Mouse (Mus musculus) frontal cortex, adult (tissue): ENCODE data around the gene Arel1.
A peak's percentile ranks its signal among the peaks of the same experiment; 100 is the strongest.

ENCODE experiments used
- ATAC-seq: cut with Nextera tagmentation; 2 replicates; pipeline ENCODE4 v1.9.2; 2017; ENCODE audit warnings: mild to moderate bottlenecking, moderate library complexity, mixed read lengths; ENCODE audit not compliant: low TSS enrichment

Gene Arel1

DNA sequence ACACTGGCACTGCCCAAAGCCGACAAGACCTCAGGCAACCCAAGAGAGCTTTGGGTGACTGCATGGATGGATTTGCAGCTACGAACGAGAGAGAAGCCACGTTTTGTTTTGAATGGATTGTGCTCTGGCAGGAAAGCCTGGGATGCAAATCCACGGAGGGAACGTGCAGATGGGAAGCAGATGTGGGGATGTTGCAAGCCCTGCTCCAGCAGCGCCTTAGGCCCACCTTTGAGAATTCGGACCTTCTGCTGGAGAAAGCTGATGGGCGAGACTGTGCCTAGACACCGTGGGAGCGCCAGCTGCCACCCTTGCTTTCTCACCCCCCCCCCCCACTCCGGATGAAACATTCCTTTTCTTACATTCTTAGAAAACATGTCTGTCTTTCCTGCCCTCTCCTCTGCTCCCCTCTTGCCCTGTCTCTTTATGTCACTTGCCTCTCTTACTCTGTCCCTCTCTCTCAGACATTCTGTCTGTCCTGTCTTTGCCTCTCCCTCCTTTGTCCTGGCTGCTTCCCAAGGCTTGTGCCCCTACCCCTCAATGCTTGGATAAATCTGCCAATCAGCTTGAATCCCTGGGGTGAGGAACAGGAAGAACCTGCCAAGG is 63.6 kb downstream of the Arel1 start:
- peak; percentile 20; the same call in 1 of the 2 replicates for ATAC-seq

DNA sequence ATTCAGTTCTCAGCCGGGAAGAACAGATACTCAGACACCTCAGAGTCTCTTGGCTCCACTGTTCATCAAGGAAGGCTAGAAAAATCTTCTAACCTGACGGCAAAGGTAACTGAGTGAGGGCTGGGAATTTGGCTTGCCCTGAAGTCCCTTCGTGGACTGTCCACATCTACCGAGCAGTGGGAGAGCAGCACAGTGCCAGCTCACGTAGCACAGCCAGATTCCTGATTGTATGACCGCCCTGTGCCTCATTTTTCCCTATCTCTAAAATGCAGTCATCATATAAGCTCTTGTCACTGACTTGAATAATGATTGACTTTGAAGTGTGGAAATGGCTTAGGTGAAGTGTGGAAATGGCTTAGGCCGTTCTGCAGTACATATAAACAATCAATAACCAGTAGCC is 66.3 kb downstream of the Arel1 start:
- ATAC-seq: no peak

DNA sequence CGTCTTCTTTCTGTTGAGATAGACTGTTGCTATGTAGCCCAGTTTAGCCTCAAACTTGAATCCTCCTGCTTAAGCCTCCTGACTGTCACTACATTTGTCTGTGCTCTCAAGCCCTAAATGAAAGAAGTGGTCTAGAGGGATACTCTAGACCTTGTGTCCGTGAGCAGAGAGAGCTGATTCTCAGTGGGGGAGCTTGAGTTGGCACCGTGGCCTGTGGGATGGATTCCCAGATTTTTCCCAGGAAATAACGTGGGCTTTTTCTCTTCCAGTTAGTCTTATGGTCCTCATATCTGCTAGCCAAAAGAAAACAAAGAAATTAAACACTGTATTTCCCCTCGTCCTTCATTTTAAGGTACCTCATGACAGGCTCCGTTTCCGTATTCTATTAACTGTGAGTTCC is 70.4 kb downstream of the Arel1 start:
- ATAC-seq: no peak

DNA sequence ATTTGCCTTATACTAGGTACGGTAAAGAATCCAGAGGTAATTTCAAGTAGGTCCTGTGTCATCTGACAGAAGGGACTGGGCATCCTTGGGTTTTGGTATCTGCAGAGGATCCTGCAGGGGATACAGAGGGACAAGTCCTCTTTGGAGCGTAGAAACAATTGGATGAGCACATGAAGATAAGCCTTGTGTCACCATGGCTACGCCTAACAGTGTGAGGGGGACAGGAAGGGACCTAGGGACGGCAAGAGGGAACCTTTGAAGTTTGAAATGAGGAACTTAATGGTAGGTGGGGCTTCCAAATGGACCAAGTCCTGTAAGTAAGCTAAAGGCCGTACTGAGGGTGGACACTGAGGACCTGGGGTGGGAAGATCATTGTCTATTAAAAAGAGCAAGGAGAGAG is 73.4 kb downstream of the Arel1 start:
- no peak for ATAC-seq

DNA sequence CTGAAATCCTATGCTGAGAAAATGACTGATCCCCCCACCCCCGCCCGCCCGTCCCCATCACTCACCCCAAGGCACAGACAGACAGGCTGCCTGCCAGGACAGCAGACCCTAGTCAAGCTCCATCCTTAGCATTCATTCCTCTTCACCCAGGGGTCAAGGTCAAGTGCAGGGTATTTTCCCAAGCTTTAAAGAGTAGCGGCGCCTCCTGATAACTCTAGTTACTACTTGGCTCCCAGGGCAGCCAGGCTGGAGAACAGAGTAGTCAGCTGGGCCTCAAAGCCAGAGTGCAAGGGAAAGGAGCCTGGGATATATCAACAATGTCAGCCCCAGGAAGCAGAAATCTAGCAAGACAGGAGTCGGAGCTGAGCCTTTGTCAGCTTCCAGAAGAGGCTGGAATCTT is 74.5 kb downstream of the Arel1 start:
- ATAC-seq: no peak

DNA sequence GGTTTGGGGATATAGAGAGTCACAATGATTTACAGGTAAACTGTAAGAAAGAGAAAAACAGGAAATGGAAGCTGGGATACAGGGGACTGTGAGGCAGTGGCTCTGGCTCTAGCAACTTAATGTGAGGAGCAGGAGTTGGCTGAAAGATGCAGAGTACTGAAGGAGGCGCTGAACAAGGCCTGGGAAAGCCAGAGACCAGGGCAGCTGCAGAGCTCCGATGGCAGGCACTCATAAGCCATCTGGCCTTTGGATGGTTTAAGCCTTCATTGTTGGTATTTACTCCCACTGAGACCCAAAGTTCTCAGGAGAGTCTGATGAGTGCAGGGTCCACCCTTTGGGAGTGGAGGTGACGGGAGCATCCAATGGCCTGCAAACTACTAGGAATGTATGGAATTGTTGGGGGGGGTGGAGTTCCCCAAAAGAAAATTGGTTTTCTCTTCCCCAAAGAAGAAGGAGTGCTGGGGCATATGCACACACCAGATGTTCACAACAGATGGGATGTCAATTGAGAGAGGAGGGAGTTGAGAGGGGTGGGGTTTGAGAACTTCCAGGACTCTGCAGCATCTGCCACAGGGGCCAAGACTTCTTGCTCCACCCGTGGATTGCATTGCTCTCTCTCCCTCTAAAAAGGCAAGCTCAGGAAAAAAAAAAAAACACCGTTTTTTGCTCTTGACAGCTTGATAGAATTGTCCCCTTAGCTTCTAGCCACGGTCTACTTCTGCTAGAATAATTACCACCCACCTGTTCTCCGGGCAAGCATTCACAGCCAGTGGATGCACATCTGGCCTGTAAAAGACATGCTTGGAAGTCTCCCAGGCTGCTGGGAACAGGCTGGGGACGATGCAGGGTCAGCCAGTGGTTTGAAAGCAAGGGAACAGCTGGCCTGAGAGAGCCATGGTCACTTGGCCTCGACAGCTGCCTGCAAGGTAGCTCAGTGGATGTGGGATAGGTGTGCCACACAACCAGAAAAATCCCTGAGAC is 76.8 kb downstream of the Arel1 start:
- no peak for ATAC-seq

DNA sequence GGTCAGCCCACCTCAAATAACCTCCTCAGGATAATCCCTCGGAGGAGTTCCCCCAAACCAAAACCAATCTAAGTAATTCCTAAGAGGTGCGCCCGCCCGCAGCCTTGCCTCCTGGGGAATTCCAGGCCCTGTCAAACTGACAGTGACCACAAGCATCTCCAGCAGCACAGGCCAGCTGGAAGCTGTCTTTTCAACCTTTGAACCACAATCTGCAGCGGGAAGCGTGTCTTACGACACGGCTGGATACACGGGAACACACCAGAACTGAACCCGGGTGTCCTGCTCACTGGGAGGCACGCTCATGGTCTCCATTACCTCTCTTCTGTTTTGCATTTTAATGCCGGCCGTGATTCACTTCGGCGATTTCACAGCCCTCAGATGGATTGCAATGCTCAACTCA is 80.4 kb downstream of the Arel1 start:
- ATAC-seq: no peak

DNA sequence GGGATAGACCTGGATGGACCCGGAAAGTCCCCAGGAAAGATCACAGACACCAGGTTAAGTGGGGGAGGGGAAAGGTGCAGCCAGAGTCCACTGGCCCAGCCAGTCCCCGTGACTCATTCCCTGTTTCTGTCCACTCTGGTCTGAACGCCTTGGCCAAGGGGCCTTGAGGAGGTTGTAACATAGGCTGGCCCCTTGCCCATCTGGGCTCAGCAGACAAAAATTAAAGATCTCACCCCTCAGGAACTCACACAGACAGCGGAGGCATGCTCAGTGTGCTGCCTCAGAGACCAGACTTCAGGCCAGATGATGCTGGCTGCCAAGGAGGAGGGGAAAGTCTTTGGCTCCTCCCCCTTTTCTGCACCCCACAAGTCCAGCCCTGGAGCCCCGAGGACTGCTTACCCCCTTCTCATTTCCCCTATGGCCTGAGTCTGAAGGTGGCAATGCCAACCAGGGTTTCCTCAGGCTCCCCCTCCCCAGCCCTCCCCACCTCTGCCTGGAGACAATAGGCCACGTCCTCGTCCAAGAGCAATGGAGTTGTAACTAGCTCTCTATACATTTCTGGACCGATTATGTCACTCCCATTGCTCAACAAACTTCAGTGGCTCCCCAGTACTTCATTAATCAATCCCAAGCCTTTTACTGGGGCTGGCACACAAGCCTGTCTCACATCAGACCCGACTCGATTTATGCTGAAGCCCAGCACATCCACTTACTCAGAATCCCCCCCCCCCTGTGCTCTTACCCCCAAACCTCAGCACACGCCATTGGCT is 85.4 kb downstream of the Arel1 start:
- no peak for ATAC-seq

DNA sequence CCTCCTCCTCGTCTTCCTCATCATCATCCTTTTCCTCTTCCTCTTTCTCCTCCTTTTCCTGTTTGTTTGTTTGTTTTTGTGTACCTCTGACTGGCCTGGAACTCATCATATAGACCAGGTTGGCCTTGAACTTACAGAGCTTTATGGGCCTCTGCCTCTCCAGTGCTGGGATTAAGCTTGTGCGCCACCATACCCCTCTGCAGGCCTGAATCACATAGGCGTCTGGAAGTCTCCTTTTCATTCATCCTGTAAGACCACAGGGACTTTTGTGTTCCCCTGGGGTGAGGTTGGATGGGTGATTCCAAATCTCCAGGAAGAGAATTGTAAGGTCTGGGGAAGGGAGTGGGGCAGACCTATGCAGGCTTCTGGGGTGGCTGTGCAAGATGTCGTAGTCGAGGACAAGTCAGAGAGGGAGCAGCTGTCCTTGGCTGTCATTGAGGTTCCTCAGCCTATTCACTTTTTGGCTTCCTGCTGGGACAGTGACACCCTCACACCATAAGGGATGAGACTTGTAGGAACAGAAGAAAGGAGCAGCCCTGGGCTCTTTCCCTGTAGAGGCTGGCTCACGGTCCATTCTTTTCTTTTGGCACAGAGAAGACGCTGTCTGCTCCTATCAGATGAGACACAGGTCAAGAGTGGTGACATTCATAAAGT is 86.2 kb downstream of the Arel1 start:
- no peak for ATAC-seq

DNA sequence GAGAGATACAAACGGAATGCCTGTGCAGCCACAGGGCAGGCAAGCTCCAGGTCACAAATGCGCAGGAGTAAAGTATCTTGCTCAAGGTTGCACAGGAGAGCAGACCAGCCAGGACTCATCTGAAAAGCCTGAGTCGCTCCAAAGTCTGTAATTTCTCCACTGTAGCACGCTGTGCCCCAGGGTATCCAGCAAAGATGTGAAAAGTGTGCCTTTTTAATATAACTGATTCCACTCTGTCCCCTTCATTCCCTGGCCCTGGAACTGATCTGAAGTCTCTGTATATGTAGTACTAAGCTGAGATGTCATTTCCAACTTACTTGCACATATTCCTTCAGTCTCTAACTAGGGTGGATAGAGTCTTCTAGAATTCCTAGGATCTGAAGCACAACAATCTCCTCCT is 87.9 kb downstream of the Arel1 start:
- ATAC-seq: no peak

DNA sequence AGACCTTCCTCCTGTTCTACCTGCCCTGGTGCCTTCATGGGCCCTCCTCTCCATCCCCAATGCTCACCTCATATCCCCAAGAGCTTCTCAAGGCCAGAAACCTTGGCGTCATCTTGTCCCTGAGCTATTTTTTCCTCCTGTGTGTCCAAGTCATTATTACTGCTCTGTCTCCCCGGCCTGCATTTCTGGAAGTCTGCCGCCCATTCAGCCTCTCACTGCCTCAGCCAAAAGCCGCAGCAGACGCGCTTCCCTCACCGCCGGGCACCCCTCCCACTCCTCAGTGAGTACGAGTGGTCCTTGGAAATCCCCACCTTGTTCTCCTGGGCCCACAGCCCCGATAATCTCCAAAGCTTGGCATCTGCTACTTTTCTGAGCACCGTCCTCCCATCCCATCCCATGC is 90.6 kb downstream of the Arel1 start:
- ATAC-seq: no peak

DNA sequence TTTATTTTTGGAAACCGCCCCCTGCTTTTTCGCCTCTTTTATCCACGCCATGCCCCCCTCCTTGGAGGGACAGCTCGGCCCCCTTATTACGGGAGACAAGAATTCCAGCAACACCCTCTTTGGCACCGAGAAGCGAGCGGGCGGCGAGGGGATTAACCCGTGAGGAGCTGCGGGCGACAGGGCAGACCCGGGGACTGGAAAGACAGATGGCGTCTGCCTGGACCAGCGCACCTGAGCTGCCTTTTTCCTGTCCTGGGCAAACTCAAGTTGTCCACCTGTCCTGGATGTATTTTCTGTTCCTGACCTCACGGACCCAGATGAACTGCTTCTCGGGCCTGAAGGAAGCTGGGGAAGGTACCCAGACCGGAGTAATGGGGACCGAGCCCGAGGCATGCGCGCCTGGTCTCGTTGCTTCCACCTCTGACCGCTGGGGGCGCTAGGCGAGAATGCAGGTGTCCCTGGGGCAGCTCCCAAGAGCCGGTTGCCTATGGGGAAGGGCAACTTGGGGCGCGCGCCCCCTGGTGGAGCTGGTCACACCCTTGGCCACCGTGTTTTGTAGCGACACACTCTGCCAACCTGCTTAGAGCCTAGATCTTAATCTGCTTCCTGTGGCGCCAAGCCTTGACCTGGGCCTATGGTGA is 94.1 kb downstream of the Arel1 start, which contains the start of gene Ltbp2:
TSS of gene Ltbp2 (minus strand) at position 52 of the 641 bp plus-strand sequence.
- peak; percentile 59; the same call in 1 of the 2 replicates for ATAC-seq

DNA sequence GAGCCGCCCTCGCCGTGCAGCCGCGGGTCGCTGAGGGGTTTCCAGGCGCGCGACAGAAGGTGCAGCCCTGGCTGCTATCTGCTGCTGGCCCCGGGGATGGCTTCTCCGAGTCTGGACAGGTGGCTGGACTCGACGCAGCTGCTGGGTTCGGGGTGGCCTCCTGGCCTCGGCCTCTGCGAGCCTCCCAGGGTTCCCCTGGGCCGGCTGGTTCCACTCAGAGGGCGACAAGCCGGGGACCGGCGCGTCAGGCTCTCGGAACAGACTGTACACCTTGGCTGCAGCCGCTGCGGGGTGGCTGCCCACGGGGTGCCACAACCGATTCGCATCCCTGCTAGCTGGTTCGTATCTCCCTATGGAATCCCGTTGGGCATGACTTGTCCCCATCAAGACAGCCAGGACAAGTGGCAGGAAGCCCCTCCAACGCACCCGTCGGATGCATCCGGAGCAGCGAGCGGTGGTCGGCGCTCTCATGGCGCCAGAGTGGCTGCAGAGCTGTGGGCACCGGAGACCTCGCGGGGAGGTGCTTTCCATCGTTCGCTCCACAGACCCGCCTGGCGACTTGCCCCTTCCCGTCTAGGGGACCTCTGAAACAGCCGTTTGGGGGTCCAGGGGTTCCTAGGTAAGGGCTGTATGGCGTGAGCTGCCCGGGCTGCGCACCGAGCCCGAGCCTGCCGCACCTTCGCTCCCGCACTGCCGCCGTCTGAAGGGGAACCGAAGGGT is 94.8 kb downstream of the Arel1 start:
- ATAC-seq: no peak

DNA sequence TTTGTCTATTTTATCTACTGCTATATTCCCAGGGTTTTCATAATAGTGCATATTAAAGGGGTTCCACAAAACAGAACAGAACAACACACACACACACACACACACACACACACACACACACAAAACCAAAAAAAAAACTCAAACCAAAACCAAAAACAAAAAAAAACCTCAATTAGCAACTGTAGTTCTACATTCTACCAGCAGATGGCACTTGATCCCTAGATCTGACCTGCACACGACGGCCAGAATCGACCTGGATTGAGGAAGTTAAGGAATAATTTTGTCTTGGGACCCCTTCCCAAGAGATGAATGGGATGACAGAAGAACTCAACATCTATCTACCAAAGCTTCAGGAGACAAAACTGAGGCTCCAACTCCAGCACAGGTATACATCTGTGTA is 97.3 kb downstream of the Arel1 start:
- ATAC-seq: no peak

DNA sequence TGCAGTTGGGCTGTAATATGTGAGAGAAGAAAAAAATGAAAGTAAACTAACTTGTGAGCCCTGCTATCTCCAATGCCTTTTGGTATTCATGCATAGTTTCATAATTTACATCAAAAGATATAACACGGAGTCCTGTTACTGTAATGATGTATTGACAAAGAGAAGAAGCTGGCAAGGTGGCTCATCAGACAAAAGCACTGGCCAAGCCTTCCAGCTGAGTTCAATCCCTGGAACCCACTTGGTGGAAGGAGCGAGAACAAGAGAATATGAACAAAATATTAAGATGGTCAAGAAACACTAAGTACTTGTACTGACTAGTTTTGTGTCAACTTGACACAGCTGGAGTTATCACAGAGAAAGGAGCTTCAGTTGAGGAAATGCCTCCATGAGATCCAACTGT is 98.4 kb downstream of the Arel1 start:
- no peak for ATAC-seq
